Mouse (Mus musculus) forebrain, embryonic 14.5 days (tissue): ENCODE results near the gene Pygb. TPM values are rescaled to one million over a fixed set of nuclear protein-coding genes. Genes with fewer than 3 reads are reported as not detected.

Experiments used
- ATAC-seq: fragments of 200-750 bp; cut with Nextera tagmentation; 2 replicates; pipeline ENCODE4 v1.8.0; 2017; ENCODE audit warnings: mild to moderate bottlenecking, moderate library complexity
- DNase-seq: peaks from one replicate; pipeline ENCODE4 v3.0.0-alpha.2; 2015; ENCODE audit warnings: low spot score
- H3K27ac ChIP-seq: fragments of 300-500 bp; sonication (generic); 2 replicates; pipeline ENCODE4 v1.5.1; 2014; ENCODE audit warnings: low read depth, mild to moderate bottlenecking, control low read depth, low read length, moderate library complexity
- H3K27me3 ChIP-seq: fragments of 300-500 bp; sonication (generic); replicated peaks from 2 replicates; pipeline ENCODE4 v1.6.1; 2014; ENCODE audit warnings: low read length, control low read depth, mixed read lengths; ENCODE audit not compliant: control insufficient read depth, insufficient read depth
- H3K36me3 ChIP-seq: fragments of 300-500 bp; sonication (generic); 2 replicates; pipeline ENCODE4 v1.6.1; 2014; ENCODE audit warnings: low read length, control low read depth; ENCODE audit not compliant: control insufficient read depth, insufficient read depth
- H3K4me1 ChIP-seq: fragments of 300-500 bp; sonication (generic); 2 replicates; pipeline ENCODE4 v1.6.1; 2014; ENCODE audit warnings: antibody characterized with exemption, low read length, control low read depth; ENCODE audit not compliant: control insufficient read depth, insufficient read depth
- H3K4me2 ChIP-seq: fragments of 300-500 bp; sonication (generic); 2 replicates; pipeline ENCODE4 v1.6.1; 2014; ENCODE audit warnings: mild to moderate bottlenecking, control low read depth, low read length
- H3K4me3 ChIP-seq: fragments of 300-500 bp; sonication (generic); 2 replicates; pipeline ENCODE4 v1.5.1; 2014; ENCODE audit warnings: low read depth, low read length, control low read depth
- H3K9ac ChIP-seq: fragments of 300-500 bp; sonication (generic); 2 replicates; pipeline ENCODE4 v1.6.1; 2014; ENCODE audit warnings: mild to moderate bottlenecking, low read length, control low read depth, moderate library complexity
- H3K9me3 ChIP-seq: fragments of 300-500 bp; sonication (generic); replicated peaks from 2 replicates; pipeline ENCODE4 v1.6.1; 2016; ENCODE audit warnings: low read length, control low read depth, mixed read lengths; ENCODE audit not compliant: control insufficient read depth
- WGBS: fragments of 180-500 bp; shearing (Covaris S2); extraction: QIAGEN DNeasy Blood & Tissue Kit; methylation state at CpG from one replicate; pipeline ENCODE4 v1.1.7; 2014; 5-methylcytosine and 5-hydroxymethylcytosine counted together
- polyA plus RNA-seq: library from polyadenylated mRNA; unstranded; fragments of >200 nt; fragmentation: Nextera tagmentation; extraction: Ambion mirVana; gene quantifications from 2 replicates; pipeline ENCODE4 v1.2.1, GENCODE M21; 2014

Pygb gene
- polyA plus RNA-seq = 50.7 and 57.9 TPM in 2 replicates

DNA sequence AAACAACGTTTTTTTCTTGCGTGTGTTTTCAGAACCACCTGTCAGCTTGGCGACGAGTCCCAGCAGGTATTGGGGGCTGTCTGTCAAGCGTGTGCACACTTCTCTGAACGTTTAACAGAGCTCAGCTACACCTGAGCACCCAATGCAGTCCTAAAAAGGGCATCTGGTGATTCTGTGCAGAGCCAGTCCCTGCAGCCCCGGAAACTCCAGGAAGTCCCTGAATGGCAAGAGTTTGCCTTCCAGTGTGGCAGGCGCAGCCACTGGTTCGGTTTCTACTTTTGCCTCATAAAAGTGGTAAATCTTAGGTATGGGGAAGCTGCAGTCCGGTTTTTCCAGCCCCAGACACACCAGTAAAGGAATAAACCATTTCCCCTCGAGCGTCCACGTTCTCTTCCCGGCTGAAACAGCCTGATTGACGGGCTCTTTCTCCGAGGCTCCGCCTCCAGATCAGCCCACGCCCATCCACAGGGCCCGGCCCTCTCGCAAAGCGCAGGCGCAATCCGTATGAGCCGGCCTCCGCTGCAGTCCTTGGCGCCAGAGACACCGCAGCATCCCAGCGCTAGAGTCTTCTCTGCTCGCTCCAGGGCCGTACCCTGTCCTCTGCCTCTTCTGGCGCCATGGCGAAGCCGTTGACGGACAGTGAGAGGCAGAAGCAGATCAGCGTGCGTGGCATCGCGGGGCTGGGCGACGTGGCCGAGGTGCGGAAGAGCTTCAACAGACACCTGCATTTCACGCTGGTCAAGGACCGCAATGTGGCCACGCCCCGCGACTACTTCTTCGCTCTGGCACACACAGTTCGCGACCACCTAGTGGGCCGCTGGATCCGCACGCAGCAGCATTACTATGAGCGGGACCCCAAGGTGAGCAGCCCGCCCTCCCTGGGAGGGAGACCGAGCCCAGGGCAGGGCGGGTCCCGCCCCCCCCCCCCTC is at the start of gene Pygb:
Pygb (plus strand) TSS at position 485 of the 930 bp plus-strand sequence.
- peak within 1 kb of the TSS; percentile 73 for H3K4me2 ChIP-seq
- no peaks in the 10 kb centered on the region for H3K27me3 ChIP-seq
- H3K36me3 ChIP-seq = 0 out of 2 replicates have a peak, but pooled peaks cover 4% of the 10 kb centered on the region
- peak within 1 kb of the TSS; percentile 79 for H3K4me3 ChIP-seq
- H3K27ac ChIP-seq = peak within 1 kb of the TSS; percentile 60; the same call in 1 of the 2 replicates
- peaks cover 17% of the 10 kb centered on the region for H3K4me1 ChIP-seq
- ATAC-seq (peak; percentile 97), DNase-seq (peak; percentile 96)
- no peaks in the 10 kb centered on the region for H3K9me3 ChIP-seq
- WGBS = 3% methylated on average over 56 of the region's 58 CpGs
- H3K9ac ChIP-seq = peak within 1 kb of the TSS; percentile 78

DNA sequence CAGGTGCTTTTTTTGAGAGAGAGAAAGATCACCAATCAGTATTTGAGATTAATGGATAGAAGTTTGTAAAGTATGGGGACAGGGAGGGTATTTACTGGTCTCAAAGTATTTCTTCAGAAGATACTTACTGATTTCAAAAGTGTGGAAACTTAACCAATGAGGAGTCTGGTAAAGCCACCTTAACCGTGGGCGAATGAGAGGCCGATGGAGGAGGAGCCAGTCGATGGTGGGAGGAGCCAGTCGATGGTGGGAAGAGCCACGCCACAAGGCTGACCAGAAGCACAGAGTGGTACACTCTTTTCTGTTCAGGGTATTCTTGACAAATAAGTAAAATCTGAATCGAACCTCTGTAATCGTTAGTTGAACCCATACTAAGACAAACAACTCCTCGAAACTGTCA is 48.7 kb upstream of the Pygb start:
- H3K4me1 ChIP-seq = peaks cover 4% of the 10 kb centered on the region; the same call in 1 of the 2 replicates
- H3K27me3 ChIP-seq = no peaks in the 10 kb centered on the region
- ATAC-seq (no peak), DNase-seq (no peak)
- no peak overlapping the region for H3K4me3 ChIP-seq
- H3K9me3 ChIP-seq = no peaks in the 10 kb centered on the region
- WGBS = 82% methylated on average over 9 of the region's 9 CpGs
- no peaks in the 10 kb centered on the region for H3K36me3 ChIP-seq
- H3K9ac ChIP-seq = no peak overlapping the region
- H3K27ac ChIP-seq = no peak overlapping the region
- H3K4me2 ChIP-seq = no peak overlapping the region

DNA sequence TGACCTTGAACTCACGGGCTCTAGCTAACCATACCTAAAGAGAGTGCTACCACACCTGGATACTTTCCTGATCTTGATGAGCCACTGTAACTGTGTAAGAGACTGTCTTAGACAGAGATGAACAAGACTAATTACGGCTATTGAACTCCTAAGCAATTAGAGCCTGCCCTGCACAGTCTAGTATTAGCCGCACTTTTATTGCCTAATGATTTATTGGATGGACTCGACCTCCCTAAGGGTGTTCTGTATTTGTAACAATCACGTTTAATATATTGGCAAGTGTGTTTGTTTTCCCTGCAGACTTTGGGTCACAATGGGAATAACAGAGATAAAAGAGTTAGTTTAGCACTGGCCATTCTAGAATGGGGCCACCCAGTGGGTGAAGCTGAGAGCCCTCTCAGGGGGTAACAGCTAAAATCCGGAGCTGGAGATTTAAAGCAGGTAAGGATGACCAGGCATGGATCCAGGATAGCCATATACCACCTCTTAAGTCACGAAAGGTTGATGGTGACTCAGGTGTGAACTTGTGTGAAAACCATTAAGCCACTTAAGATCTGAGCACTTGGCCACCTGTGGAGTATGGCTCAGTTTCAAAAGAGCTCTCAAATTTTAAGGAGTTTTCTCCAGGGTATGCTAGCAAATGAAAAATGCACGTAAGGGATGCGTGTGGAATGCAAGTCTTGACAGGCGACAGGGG is 46.2 kb upstream of the Pygb start:
- no peak for ATAC-seq
- Histone ChIP-seq H3K4me1 (peaks cover 4% of the 10 kb centered on the region; the same call in 1 of the 2 replicates), H3K4me2 (no peak overlapping the region), H3K9me3 (no peaks in the 10 kb centered on the region), H3K36me3 (no peaks in the 10 kb centered on the region), H3K9ac (no peak overlapping the region), H3K27me3 (no peaks in the 10 kb centered on the region), H3K4me3 (no peak overlapping the region), H3K27ac (no peak overlapping the region)
- 68% methylated on average over 10 of the region's 10 CpGs for WGBS
- DNase-seq = no peak

DNA sequence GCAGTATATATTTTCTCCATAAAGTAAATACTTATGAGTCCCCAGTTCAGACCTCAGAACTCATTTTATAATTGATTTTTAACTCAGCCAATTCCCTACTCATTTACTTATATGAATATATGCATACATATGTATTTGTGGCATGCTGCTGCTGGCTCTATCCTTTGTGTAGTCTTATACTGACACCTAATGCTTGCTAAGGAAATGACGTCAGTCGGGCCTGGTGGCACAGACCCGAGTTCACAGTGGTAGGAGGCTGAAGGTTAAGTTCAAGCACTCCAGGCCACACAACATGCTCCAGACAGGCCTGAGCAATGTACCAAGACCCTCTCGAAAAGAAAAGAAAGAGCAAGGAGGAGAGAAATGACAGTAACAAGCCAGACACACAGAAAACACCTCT is 45.1 kb upstream of the Pygb start:
- DNase-seq (peak; percentile 37), ATAC-seq (0 out of 2 replicates have a peak, but pooled peaks have one; percentile 48)
- Histone ChIP-seq H3K4me2 (no peak overlapping the region), H3K4me3 (no peak overlapping the region), H3K36me3 (no peaks in the 10 kb centered on the region), H3K27me3 (no peaks in the 10 kb centered on the region), H3K4me1 (no peaks in the 10 kb centered on the region), H3K9ac (no peak overlapping the region), H3K27ac (no peak overlapping the region), H3K9me3 (no peaks in the 10 kb centered on the region)
- 70% methylated on average over 4 of the region's 4 CpGs for WGBS

DNA sequence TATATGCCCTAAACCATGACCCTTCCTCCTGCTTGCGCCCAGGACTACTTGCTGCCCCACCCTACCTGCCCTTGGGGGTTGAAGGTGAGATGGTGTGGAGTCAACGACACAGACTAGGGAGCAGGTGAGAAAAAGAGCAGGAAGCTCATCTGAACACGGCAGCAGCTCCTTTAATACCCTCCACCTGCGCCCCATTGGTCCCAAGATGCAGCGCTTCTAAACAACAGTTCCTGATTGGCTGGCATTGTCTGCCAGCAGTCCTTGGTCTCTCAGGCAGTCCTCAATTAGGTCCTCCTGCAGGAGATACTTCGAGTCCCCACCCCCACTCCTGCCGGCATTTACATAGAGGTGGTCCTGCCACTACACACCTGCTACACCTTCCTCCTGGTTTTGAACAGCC is 41.5 kb upstream of the Pygb start:
- no peak overlapping the region for H3K9ac ChIP-seq
- no peaks in the 10 kb centered on the region for H3K36me3 ChIP-seq
- no peaks in the 10 kb centered on the region for H3K9me3 ChIP-seq
- no peak overlapping the region for H3K4me3 ChIP-seq
- no peak for ATAC-seq
- WGBS = 77% methylated on average over 7 of the region's 7 CpGs
- no peak overlapping the region for H3K27ac ChIP-seq
- no peak overlapping the region for H3K4me2 ChIP-seq
- H3K4me1 ChIP-seq = peaks cover 7% of the 10 kb centered on the region; the same call in 1 of the 2 replicates
- H3K27me3 ChIP-seq = no peaks in the 10 kb centered on the region
- no peak for DNase-seq

DNA sequence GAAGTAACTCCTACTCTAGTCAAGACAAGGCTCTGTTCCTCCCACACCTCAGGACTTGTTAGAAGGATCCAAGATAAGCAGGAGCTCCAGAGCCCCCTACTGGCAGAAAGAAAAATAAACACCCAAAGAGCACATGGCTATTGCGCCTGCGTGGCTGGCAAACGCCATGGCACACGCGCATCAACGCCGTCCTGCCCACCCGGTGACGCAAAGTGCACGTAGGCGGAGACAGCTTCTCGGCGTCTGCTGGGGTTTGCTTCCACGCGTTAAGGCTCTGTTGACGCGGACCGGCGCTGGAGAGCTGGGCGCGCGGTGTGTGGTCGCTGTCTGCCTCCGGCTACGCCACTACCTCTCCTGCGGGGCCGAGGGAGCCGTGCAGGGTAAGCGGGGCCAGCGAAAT is 37.7 kb upstream of the Pygb start, which contains the start of gene Entpd6:
Entpd6 (plus strand) TSS at position 189 of the 400 bp plus-strand sequence.
- Histone ChIP-seq H3K9ac (peak within 1 kb of the TSS; percentile 79), H3K27me3 (no peaks in the 10 kb centered on the region), H3K4me3 (peak within 1 kb of the TSS; percentile 67), H3K4me2 (peak within 1 kb of the TSS; percentile 82), H3K36me3 (peaks cover 11% of the 10 kb centered on the region), H3K27ac (peak within 1 kb of the TSS; percentile 65), H3K9me3 (no peaks in the 10 kb centered on the region), H3K4me1 (peaks cover 8% of the 10 kb centered on the region; the same call in 1 of the 2 replicates)
- ATAC-seq (peak; percentile 98), DNase-seq (peak; percentile 98)
- 0% methylated on average over 30 of the region's 30 CpGs for WGBS

DNA sequence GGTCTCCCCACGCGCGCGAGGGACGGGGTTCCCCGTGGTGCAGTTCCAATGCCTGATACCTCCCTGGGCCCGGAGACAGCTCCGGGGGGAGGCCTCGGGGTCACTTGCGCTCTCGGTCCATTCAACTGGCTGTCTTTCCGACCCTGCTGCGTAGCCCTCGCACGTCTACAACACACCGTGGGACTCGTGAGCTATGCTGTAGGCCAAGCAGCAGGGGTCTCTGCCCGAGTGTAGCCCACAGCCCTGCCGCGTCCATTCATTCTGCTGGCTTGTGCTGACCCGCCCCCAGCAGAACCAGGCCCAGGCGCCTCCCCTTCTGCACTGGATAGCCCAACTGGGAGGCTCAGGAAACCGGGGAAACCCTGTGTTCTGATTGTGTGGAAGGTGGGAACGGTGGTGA is 37.3 kb upstream of the Pygb start:
- Histone ChIP-seq H3K36me3 (peaks cover 12% of the 10 kb centered on the region), H3K4me3 (peak overlapping the region; percentile 67), H3K4me2 (peak overlapping the region; percentile 82), H3K27ac (peak overlapping the region; percentile 65), H3K9me3 (no peaks in the 10 kb centered on the region), H3K27me3 (no peaks in the 10 kb centered on the region), H3K9ac (peak overlapping the region; percentile 79), H3K4me1 (peaks cover 8% of the 10 kb centered on the region; the same call in 1 of the 2 replicates)
- DNase-seq = peak; percentile 51
- under 1% methylated on average over 23 of the region's 24 CpGs for WGBS
- peak; percentile 82 for ATAC-seq

DNA sequence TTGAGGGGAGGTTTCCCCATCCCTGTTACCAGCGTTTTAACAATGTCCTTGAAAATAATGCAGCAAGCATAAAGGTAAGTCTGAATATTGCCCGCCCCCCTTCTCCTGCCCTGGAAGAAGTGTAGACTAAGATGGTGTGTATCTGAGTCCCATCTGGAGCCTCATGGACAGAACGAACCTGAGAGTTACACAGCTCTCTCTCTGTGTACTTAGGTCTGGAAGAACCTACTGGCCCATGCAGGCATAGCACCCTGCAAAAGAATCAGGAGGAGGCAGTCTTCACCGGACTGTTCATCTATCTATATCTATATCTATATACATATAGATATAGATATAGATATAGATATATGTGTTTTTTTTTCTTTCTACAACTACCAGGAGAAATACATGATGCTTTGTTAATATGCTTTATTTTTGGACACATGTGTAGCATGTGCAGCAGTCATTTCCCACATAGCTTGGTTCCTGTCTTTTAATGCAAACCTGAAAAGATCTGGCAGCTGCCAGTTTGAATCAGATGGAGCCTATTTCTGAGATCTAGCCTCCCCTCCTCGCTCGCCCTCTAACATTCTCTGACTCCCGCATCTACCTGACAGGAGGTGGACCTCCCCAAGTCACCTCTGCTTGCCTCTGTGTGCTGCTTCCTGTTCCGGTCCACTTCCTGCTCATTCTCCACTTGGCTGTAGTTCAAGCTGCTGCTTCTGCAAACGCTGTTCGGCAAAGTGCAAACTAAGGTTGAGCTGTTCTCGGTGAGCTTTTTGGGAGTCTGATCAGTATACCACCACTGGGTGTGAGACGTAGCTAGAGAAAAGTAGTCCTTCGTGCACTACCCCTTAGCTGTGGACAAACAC is 36.2 kb upstream of the Pygb start:
- Histone ChIP-seq H3K4me2 (peak overlapping the region; percentile 82), H3K9ac (peak overlapping the region; percentile 79), H3K36me3 (peaks cover 12% of the 10 kb centered on the region), H3K4me1 (peaks cover 8% of the 10 kb centered on the region; the same call in 1 of the 2 replicates), H3K9me3 (no peaks in the 10 kb centered on the region), H3K27ac (no peak overlapping the region), H3K27me3 (no peaks in the 10 kb centered on the region), H3K4me3 (no peak overlapping the region)
- ATAC-seq (no peak), DNase-seq (no peak)
- WGBS = 79% methylated on average over 13 of the region's 13 CpGs
